Mouse (Mus musculus) hindbrain, embryonic 15.5 days (tissue): ENCODE measurements around the gene Tpst1. TPM values are rescaled to one million over a fixed set of nuclear protein-coding genes. Genes with fewer than 3 reads are reported as not detected.

Experiments used
- ATAC-seq: fragments of 200-750 bp; cut with Nextera tagmentation; 2 replicates; pipeline ENCODE4 v1.8.0; 2017; ENCODE audit warnings: low read depth, moderate number of reproducible peaks, moderate TSS enrichment; ENCODE audit not compliant: low FRiP score
- H3K27ac ChIP-seq: fragments of 300-500 bp; sonication (generic); replicated peaks from 2 replicates; pipeline ENCODE4 v1.5.1; 2015; ENCODE audit warnings: mild to moderate bottlenecking, inconsistent platforms
- H3K27me3 ChIP-seq: fragments of 300-500 bp; sonication (generic); 2 replicates; pipeline ENCODE4 v1.6.1; 2015; ENCODE audit warnings: control low read depth, inconsistent platforms
- H3K36me3 ChIP-seq: fragments of 300-500 bp; sonication (generic); 2 replicates; pipeline ENCODE4 v1.6.1; 2015; ENCODE audit warnings: control low read depth, inconsistent platforms
- H3K4me1 ChIP-seq: fragments of 300-500 bp; sonication (generic); replicated peaks from 2 replicates; pipeline ENCODE4 v1.6.1; 2015; ENCODE audit warnings: control low read depth, inconsistent platforms
- H3K4me2 ChIP-seq: fragments of 300-500 bp; sonication (generic); 2 replicates; pipeline ENCODE4 v1.6.1; 2015; ENCODE audit warnings: moderate library complexity, mild to moderate bottlenecking, inconsistent platforms
- H3K4me3 ChIP-seq: fragments of 300-500 bp; sonication (generic); 2 replicates; pipeline ENCODE4 v1.5.1; 2015; ENCODE audit warnings: mild to moderate bottlenecking, inconsistent platforms
- H3K9ac ChIP-seq: fragments of 300-500 bp; sonication (generic); 2 replicates; pipeline ENCODE4 v1.6.1; 2015; ENCODE audit warnings: inconsistent platforms
- H3K9me3 ChIP-seq: fragments of 300-500 bp; sonication (generic); 2 replicates; pipeline ENCODE4 v1.6.1; 2016; ENCODE audit warnings: control low read depth, inconsistent platforms
- WGBS: fragments of 180-500 bp; shearing (Covaris S2); methylation state at CpG from one replicate; pipeline ENCODE4 v1.1.7; 2015; 5-methylcytosine and 5-hydroxymethylcytosine counted together
- polyA plus RNA-seq: library from polyadenylated mRNA; unstranded; fragments of >200 nt; fragmentation: Nextera tagmentation; extraction: Ambion mirVana; gene quantifications from 2 replicates; pipeline ENCODE4 v1.2.1, GENCODE M21; 2015

Tpst1 gene
- polyA plus RNA-seq, 1 experiment from 2014 or later = 59.8 TPM

DNA sequence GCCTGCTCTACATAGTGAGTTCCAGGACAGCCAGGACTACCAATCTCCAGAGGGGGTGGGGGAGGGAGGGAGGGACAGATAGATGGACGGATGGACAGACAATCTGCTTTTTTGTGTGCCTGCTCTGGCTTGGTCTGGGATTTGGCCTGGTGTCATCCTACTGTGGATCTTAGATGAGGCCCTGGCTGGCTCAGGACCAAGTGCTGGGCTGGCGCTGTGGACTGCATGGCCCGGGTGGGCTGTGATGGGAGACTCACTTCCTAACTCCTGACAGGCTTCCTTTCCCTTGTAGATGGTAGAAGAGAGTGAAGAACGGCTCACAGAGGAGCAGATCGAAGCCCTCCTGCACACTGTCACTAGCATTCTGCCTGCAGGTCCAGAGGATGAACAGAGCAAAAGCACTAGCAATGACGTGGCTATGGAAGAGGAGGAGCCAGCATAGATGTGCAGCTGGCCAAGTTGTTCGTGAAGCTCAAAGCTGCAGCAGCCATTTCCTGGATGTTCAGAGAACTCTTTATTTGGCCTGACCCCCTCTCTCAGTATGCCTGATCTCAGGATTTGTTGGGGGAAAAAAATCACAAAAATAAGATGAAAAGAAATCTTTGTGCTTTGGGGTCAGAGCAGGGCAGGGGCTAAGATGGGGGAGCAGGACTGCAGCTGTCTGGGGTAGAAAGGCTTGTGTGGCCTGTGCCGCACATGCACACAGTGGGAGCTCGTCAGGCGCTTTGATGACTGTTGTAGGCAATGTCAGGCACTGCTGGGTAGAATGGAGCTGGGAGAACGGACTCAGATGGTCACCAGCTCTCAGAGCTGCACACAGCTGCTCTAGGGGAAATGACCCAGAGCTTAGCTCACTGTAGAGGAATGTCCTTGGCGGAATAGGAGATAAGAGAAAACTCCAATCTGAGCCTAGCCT is 13.5 kb upstream of the Tpst1 start:
- Histone ChIP-seq H3K9me3 (no peaks in the 10 kb centered on the region), H3K4me2 (no peak overlapping the region), H3K27ac (0 out of 2 replicates have a peak overlapping the region, but pooled peaks have one; percentile 25), H3K9ac (no peak overlapping the region), H3K4me1 (no peaks in the 10 kb centered on the region), H3K4me3 (no peak overlapping the region), H3K36me3 (peaks cover 16% of the 10 kb centered on the region), H3K27me3 (no peaks in the 10 kb centered on the region)
- WGBS = 71% methylated on average over 12 of the region's 12 CpGs
- ATAC-seq = no peak

DNA sequence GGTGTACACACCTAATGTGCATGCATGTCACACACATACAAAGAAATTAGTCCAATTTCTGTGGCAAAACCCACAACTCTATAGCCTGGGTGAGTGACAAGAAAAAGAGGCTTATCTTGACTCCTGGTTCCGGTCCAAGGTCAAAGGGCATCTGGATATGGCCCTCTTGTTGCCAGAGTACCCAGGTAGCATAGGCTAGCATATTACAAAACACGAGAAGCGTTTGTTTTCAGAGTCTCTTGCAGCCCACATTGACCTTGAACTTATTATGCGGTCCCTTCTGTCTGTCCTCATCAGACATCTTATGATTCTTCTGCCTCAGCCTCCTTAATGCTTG is 12.8 kb upstream of the Tpst1 start:
- Histone ChIP-seq H3K27ac (no peak overlapping the region), H3K4me1 (no peaks in the 10 kb centered on the region), H3K27me3 (no peaks in the 10 kb centered on the region), H3K9me3 (no peaks in the 10 kb centered on the region), H3K4me2 (no peak overlapping the region), H3K9ac (no peak overlapping the region), H3K36me3 (peaks cover 16% of the 10 kb centered on the region), H3K4me3 (no peak overlapping the region)
- no peak for ATAC-seq
- 92% methylated on average over 4 of the region's 4 CpGs for WGBS

DNA sequence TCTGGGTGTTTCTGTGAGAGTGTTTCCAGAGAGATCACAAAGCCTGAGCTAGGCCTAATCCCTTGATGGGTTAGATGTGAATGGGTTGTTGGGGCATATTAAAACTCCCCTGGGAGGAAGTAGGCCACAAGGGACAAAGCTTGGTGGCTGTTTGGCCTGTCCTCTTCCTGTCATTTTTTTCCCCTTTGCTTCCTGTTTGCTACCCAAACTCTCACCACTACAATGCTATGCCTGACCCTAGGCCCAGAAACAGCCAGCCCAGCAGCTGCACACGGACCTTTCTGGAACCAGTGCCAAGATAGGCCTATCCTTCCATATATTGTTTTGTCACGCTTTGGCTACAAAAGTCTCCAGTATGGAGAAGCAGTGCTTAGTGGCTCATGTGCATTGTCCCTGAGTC is 11.0 kb upstream of the Tpst1 start:
- H3K27ac ChIP-seq = no peak overlapping the region
- no peak overlapping the region for H3K4me2 ChIP-seq
- no peak for ATAC-seq
- H3K9me3 ChIP-seq = no peaks in the 10 kb centered on the region
- no peaks in the 10 kb centered on the region for H3K4me1 ChIP-seq
- H3K36me3 ChIP-seq = peaks cover 16% of the 10 kb centered on the region
- H3K27me3 ChIP-seq = no peaks in the 10 kb centered on the region
- 75% methylated on average over 2 of the region's 2 CpGs for WGBS
- no peak overlapping the region for H3K4me3 ChIP-seq
- H3K9ac ChIP-seq = no peak overlapping the region

DNA sequence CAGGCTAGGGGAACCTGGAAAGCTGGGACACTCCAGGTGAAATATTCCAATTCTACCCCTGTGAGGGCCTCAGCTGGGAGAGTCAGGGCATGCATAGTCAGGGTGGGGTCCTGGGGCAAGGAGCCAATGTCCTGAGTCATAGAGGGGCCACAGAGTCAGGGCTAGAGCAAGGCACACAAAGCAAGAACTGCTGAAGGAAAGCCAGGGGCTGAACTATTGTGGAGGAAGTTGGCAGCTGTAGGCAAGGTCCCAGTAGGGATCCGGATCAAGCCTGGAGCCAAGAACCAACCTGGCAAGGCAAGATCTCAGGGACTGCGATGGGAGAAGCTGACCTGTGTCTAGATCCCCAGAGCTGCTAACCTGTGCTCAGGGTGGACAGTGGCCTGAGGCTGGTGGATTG is 9.4 kb upstream of the Tpst1 start:
- H3K27ac ChIP-seq = no peak overlapping the region
- WGBS = 80% methylated on average over 2 of the region's 2 CpGs
- no peaks in the 10 kb centered on the region for H3K27me3 ChIP-seq
- H3K4me2 ChIP-seq = no peak overlapping the region
- H3K4me3 ChIP-seq = no peak overlapping the region
- no peaks in the 10 kb centered on the region for H3K4me1 ChIP-seq
- ATAC-seq = no peak
- no peaks in the 10 kb centered on the region for H3K9me3 ChIP-seq
- H3K9ac ChIP-seq = no peak overlapping the region
- peaks cover 16% of the 10 kb centered on the region for H3K36me3 ChIP-seq

DNA sequence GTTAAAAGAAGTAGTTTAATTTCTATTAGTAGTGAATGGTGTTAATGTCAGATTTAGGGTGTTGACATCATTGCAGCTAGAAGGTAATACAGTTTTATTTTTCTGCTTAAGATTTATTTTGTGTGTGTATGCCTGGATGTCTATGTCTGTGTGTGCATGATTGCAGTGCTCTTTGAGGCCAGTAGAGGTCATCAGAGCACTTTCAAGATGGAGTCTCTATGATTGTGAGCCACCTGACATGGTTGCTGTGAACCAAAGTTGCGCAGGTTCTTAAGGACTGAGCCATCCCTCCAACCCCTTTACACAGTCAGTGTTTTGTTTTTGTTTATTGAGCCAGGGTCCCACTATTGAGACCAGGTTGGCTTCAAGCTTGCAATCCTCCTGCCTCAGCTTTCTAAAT is 7.5 kb upstream of the Tpst1 start:
- ATAC-seq = no peak
- no peak overlapping the region for H3K27ac ChIP-seq
- 97% methylated on average over 1 of the region's 1 CpGs for WGBS

DNA sequence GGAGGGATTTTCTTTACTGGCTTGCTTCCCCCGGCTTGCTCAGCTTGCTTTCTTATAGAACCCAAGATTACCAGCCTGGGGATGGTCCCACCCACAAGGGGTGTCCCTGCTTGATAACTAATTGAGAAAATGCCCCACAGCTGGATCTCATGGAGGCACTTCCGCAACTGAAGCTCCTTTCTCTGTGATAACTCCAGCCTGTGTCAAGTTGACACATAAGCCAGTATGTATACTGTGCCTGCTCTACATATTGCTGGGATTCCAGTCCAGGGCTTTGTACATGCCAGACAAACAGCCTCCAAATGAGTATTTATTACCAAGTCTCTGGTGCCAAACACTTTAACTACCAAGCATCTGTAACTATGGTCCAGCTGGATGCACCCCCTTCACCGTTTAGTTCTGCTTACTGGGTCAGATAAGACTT is 5.3 kb upstream of the Tpst1 start:
- no peak for ATAC-seq
- Histone ChIP-seq H3K9me3 (no peaks in the 10 kb centered on the region), H3K27ac (no peak overlapping the region), H3K9ac (no peak overlapping the region), H3K27me3 (no peaks in the 10 kb centered on the region), H3K36me3 (no peaks in the 10 kb centered on the region), H3K4me1 (no peaks in the 10 kb centered on the region), H3K4me2 (no peak overlapping the region), H3K4me3 (no peak overlapping the region)
- WGBS = 76% methylated on average over 3 of the region's 3 CpGs

More for the DNA sequence above, 7.5 kb upstream of the Tpst1 start:
- Histone ChIP-seq H3K4me3 (no peak overlapping the region), H3K4me1 (no peaks in the 10 kb centered on the region), H3K27me3 (no peaks in the 10 kb centered on the region), H3K9me3 (no peaks in the 10 kb centered on the region), H3K4me2 (no peak overlapping the region), H3K36me3 (peaks cover 9% of the 10 kb centered on the region), H3K9ac (no peak overlapping the region)

DNA sequence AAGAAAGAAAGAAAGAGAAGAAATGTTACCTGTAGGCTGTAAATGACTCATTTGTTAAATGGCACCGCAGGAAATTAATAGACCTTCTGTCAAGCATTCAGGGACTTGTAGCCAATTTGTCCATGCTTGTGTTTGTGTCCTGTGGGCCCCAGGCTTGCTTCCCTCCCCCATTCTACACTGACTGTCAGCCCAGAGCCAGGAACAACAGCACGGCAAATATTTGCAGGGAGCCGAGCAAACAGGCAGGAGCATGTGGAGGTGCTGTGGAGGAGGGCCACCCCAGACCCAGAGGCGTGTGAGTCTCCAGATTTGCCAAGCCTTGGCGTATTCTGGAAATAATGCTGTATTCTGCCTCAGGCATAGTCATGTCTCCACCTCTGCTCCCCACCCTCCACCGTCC is 1.4 kb downstream of the Tpst1 start:
- Histone ChIP-seq H3K9me3 (no peaks in the 10 kb centered on the region), H3K4me2 (no peak overlapping the region), H3K4me1 (peaks cover 5% of the 10 kb centered on the region; the same call in 1 of the 2 replicates), H3K27ac (no peak overlapping the region), H3K27me3 (no peaks in the 10 kb centered on the region), H3K9ac (no peak overlapping the region), H3K4me3 (no peak overlapping the region), H3K36me3 (no peaks in the 10 kb centered on the region)
- no peak for ATAC-seq
- WGBS = 85% methylated on average over 6 of the region's 6 CpGs

DNA sequence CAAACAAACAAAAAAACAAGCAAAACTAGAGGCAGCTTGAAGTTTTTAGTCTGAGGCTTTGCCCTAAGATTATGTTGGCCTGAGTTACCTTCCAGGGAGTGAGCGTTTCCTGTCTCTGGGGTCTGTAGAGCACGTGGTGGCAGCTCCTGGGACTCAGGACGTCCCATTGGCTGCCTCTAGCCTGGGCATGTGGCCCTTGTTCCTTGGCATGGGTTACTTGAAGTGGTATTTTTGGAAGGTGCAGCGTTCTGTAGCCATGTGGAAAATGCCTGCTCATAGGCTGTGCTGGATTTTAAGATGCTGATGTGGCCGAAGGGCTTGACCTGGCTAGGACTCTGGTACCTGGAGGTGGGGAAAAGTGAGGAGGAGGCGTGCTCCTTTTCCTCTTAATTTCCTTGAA is 3.3 kb downstream of the Tpst1 start:
- Histone ChIP-seq H3K27ac (no peak overlapping the region), H3K36me3 (0 out of 2 replicates have a peak, but pooled peaks cover 1% of the 10 kb centered on the region), H3K4me3 (no peak overlapping the region), H3K27me3 (no peaks in the 10 kb centered on the region), H3K9me3 (no peaks in the 10 kb centered on the region), H3K9ac (no peak overlapping the region), H3K4me2 (no peak overlapping the region), H3K4me1 (peaks cover 17% of the 10 kb centered on the region)
- no peak for ATAC-seq
- 67% methylated on average over 6 of the region's 6 CpGs for WGBS

DNA sequence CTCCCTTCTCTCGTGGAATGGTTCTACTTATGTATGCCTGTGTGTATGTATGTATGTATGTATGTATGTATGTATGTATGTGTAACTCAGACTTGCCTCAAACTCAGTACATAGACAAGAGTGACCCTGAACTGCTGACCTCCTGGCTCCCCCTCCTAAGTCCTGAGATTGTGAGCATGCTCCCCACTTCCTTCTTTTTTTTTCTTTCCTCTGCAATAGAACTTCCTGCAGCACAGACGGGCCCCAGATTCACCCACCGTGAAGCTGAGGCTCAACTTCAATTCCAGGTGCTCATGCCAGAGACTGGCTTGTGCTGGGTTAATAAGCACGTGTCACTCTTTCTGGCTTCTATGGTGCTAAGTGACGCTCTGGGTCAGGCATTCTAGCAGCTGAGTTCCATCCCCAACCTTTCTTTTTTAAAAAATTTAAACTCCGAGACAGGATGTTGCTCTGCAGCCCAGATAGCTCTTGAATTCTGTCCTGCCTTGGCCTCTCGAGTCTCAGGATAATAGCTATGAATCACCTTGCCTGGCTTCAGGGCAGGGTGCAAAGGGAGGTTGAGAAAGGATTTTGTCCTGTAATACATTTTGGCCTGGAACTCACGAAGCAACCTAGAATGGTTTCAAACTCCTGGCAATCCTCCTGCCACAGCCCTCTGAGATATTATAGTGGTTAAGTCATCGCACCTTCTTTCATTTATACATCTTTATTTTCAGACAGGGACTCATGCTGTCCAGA is 5.1 kb downstream of the Tpst1 start:
- 0 out of 2 replicates have a peak overlapping the region, but pooled peaks have one; percentile 84 for H3K27ac ChIP-seq
- 81% methylated on average over 9 of the region's 9 CpGs for WGBS

DNA sequence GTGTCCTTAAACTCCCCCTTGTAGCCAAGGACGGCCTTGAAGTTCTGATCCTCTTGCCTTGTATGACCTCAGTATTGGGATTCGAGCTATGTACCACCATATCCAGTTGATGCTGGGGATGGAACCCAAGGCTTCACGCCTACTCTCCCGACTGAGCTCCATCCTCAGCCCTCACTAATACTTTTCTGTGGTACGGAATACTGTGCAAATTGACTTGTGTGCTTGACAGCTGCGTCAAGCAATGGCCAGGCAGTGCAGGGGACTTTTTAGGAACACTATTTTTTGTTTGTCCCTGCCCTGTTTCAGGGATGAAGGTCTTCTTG is 5.7 kb downstream of the Tpst1 start:
- H3K4me3 ChIP-seq = peak overlapping the region; percentile 84
- H3K4me2 ChIP-seq = peak overlapping the region; percentile 59
- ATAC-seq = peak; percentile 13; the same call in 1 of the 2 replicates
- peak overlapping the region; percentile 32 for H3K9ac ChIP-seq
- H3K36me3 ChIP-seq = 0 out of 2 replicates have a peak, but pooled peaks cover 4% of the 10 kb centered on the region
- H3K27ac ChIP-seq = peak overlapping the region; percentile 84; the same call in 1 of the 2 replicates
- H3K4me1 ChIP-seq = peaks cover 17% of the 10 kb centered on the region
- H3K9me3 ChIP-seq = no peaks in the 10 kb centered on the region
- H3K27me3 ChIP-seq = no peaks in the 10 kb centered on the region
- 46% methylated on average over 6 of the region's 6 CpGs for WGBS

More for the DNA sequence above, 5.1 kb downstream of the Tpst1 start:
- Histone ChIP-seq H3K4me3 (0 out of 2 replicates have a peak overlapping the region, but pooled peaks have one; percentile 84), H3K4me1 (peaks cover 17% of the 10 kb centered on the region), H3K9ac (no peak overlapping the region), H3K9me3 (no peaks in the 10 kb centered on the region), H3K4me2 (peak overlapping the region; percentile 59; the same call in 1 of the 2 replicates), H3K36me3 (0 out of 2 replicates have a peak, but pooled peaks cover 4% of the 10 kb centered on the region), H3K27me3 (no peaks in the 10 kb centered on the region)
- no peak for ATAC-seq

DNA sequence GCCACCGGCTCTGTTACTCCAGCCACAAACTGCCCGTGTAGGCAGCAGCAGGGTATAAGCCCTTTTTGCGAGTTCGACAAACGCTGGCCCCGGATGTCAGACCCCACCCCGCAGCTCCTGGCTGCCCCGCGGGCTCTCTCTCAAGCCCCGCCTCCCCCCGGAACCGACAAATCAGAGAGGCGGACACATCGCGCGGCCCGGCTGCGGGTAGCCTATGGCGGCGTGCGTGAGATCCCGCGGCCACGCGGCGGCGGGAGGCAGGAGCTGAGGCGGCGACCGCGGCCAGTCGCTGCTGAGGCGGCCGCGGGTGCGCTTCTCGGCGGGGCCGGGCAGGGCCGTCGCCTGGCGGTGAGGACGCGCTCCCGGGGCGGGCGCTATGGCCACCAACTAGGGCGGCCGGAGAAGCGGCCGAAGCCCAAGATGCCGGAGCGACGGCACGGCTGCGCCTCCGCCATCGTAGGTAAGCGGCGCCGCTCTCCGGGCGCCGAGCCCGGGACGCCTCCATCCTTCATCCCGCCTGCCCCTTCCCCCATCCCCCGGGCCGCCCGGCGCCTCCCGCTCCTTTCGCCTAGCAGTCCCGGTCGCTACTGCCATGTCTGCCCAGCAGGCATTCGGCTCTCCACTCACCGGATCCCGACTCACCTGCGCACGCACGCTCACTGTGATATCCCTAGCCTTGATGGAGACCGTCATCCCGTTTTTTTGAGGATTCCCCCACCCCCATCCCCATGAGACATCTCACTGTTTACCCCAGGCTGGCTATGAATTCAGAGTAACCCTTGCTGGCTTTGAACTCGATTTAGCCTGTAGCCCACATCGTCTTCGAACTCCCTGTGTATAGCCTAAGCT is 6.3 kb downstream of the Tpst1 start:
- ATAC-seq = peak; percentile 97

More for the DNA sequence above, 6.3 kb downstream of the Tpst1 start:
- Histone ChIP-seq H3K9ac (peak overlapping the region; percentile 90), H3K36me3 (0 out of 2 replicates have a peak, but pooled peaks cover 4% of the 10 kb centered on the region), H3K4me1 (peaks cover 17% of the 10 kb centered on the region), H3K9me3 (no peaks in the 10 kb centered on the region), H3K27ac (peak overlapping the region; percentile 84), H3K27me3 (no peaks in the 10 kb centered on the region), H3K4me2 (peak overlapping the region; percentile 59), H3K4me3 (peak overlapping the region; percentile 84)
- 1% methylated on average over 66 of the region's 86 CpGs for WGBS
